Mouse (Mus musculus): ENCODE data around the gene Erbb4. TPM values are rescaled to one million over a fixed set of nuclear protein-coding genes. Genes with fewer than 3 reads are reported as not detected.

Erbb4 gene
- total RNA-seq, 2 experiments from 2014 or later = not detected

GRCm38 (mm10) chr1:68666831-68667601, 440.8 kb downstream of the Erbb4 start:
- ATAC-seq (replicated peaks; ENCODE audit: poor library complexity, severe bottlenecking) = no peak

- ATAC-seq (replicated peaks; ENCODE audit: poor library complexity, severe bottlenecking) = no peak
Measured at GRCm38 (mm10) chr1:68590475-68590874, 517.4 kb downstream of the Erbb4 start.

GRCm38 (mm10) chr1:68573851-68574540, 533.9 kb downstream of the Erbb4 start:
- ATAC-seq (replicated peaks; ENCODE audit: poor library complexity, severe bottlenecking) = no peak

GRCm38 (mm10) chr1:68570924-68571323, 536.9 kb downstream of the Erbb4 start:
- no peak for ATAC-seq (replicated peaks; ENCODE audit: poor library complexity, severe bottlenecking)

- no peak for ATAC-seq (replicated peaks; ENCODE audit: poor library complexity, severe bottlenecking)
Measured at GRCm38 (mm10) chr1:68542942-68543341, 564.9 kb downstream of the Erbb4 start.

GRCm38 (mm10) chr1:68517820-68518219, 590.0 kb downstream of the Erbb4 start:
- no peak for ATAC-seq (replicated peaks; ENCODE audit: poor library complexity, severe bottlenecking)

- ATAC-seq (replicated peaks; ENCODE audit: poor library complexity, severe bottlenecking) = no peak
Measured at GRCm38 (mm10) chr1:68503873-68504272, 604.0 kb downstream of the Erbb4 start.

- ATAC-seq (replicated peaks; ENCODE audit: poor library complexity, severe bottlenecking) = no peak
Measured at GRCm38 (mm10) chr1:68501561-68501960, 606.3 kb downstream of the Erbb4 start.

GRCm38 (mm10) chr1:68466390-68466960, 641.4 kb downstream of the Erbb4 start:
- ATAC-seq (replicated peaks; ENCODE audit: poor library complexity, severe bottlenecking) = no peak

- no peak for ATAC-seq (replicated peaks; ENCODE audit: poor library complexity, severe bottlenecking)
Measured at GRCm38 (mm10) chr1:68451274-68451673, 656.6 kb downstream of the Erbb4 start.

GRCm38 (mm10) chr1:68424336-68424983, 683.4 kb downstream of the Erbb4 start:
- no peak for ATAC-seq (replicated peaks; ENCODE audit: poor library complexity, severe bottlenecking)

- ATAC-seq (replicated peaks; ENCODE audit: poor library complexity, severe bottlenecking) = no peak
Measured at GRCm38 (mm10) chr1:68401204-68401603, 706.7 kb downstream of the Erbb4 start.

- no peak for ATAC-seq (replicated peaks; ENCODE audit: poor library complexity, severe bottlenecking)
Measured at GRCm38 (mm10) chr1:68371531-68371930, 736.3 kb downstream of the Erbb4 start.

GRCm38 (mm10) chr1:68333714-68334113, 774.1 kb downstream of the Erbb4 start:
- ATAC-seq (replicated peaks; ENCODE audit: poor library complexity, severe bottlenecking) = no peak

GRCm38 (mm10) chr1:68305813-68306212, 802.0 kb downstream of the Erbb4 start:
- ATAC-seq (replicated peaks; ENCODE audit: poor library complexity, severe bottlenecking) = no peak

- ATAC-seq (replicated peaks; ENCODE audit: poor library complexity, severe bottlenecking) = no peak
Measured at GRCm38 (mm10) chr1:68284443-68284842, 823.4 kb downstream of the Erbb4 start.

- ATAC-seq (replicated peaks; ENCODE audit: poor library complexity, severe bottlenecking) = no peak
Measured at GRCm38 (mm10) chr1:68275819-68276218, 832.0 kb downstream of the Erbb4 start.

- ATAC-seq (replicated peaks; ENCODE audit: poor library complexity, severe bottlenecking) = no peak
Measured at GRCm38 (mm10) chr1:68178580-68178979, 929.3 kb downstream of the Erbb4 start.

GRCm38 (mm10) chr1:68155253-68155652, 952.6 kb downstream of the Erbb4 start:
- no peak for ATAC-seq (replicated peaks; ENCODE audit: poor library complexity, severe bottlenecking)

- ATAC-seq (replicated peaks; ENCODE audit: poor library complexity, severe bottlenecking) = no peak
Measured at GRCm38 (mm10) chr1:68150572-68150971, 957.3 kb downstream of the Erbb4 start.
